Mouse (Mus musculus) megakaryocyte, embryonic 14.5 days (primary cell): ENCODE results near the gene Epha4.

Experiments used
- FLI1 ChIP-seq: IDR thresholded peaks from 2 replicates; pipeline ENCODE4 v1.6.1; 2012; ENCODE audit warnings: low read length, inconsistent platforms, mixed read lengths
- GATA1 ChIP-seq: IDR thresholded peaks from 3 replicates; pipeline ENCODE4 v1.6.1; 2012; ENCODE audit warnings: mixed read lengths, low read length, inconsistent platforms, borderline replicate concordance

DNA sequence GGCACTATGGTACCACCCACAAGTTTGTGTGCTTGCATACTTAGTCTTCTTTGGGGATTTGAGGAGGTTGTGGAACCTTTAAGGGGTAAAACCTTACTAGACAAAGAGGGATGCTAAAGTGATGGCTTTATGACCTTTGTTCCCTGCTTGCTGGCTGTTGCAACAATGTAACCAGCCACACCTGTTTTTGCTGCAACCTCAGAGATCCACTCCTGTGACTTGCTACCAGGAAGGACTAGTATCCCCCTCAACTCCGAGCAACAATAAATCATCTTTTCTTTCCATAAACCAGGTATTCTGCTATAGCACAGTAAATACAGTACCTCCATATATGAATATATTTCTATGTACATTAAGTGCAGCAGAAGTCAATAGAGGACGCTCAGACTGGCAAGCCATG, 82.4 kb downstream of the Epha4 start:
- TF ChIP-seq FLI1 (no peak), GATA1 (no peak)
